Mouse (Mus musculus) erythroid progenitor cell, adult 5-6 weeks (primary cell): ENCODE results near the gene Clip3. TPM values are rescaled to one million over a fixed set of nuclear protein-coding genes. Genes with fewer than 3 reads are reported as not detected.

ENCODE experiments used
- ATAC-seq: replicated peaks from 2 replicates; pipeline ENCODE4 v1.8.0; 2016; ENCODE audit warnings: moderate number of reproducible peaks, mild to moderate bottlenecking, moderate TSS enrichment, inconsistent platforms; ENCODE audit not compliant: poor library complexity, low FRiP score, severe bottlenecking
- total RNA-seq, 2 experiments: library from RNA; stranded (forward) in 1 of 2; stranded (reverse) in 1 of 2; fragments of 150-400 nt in 1 of 2; fragments of 186-747, 209-891 nt in 1 of 2; gene quantifications; 2 replicates each; pipeline versions ENCODE4 v1.2.3 to v1.2.4; 2015 to 2017; ENCODE audit warnings: low replicate concordance in 2 of 2

Gene Clip3
- total RNA-seq, 2 experiments from 2014 or later, result not detected

DNA sequence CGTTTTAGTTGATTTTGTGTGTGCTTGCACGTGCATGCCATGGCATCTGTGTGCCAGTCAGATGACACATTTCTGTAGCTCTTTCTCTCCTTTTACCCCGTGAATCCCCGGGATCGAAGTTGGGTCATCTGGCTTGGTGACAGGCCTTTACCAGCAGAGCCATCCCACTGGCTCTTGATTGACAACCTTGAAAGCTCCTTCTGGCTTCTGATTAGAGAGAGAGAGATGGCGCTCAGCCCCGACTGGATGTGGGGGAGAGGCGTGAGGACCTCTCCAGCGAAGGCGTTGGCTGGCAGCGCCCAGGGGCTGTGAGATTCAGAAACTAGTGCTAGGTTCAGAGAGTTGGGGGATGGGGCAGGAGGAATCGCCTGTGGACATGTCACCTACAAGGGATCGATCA lies 2.3 kb downstream of the Clip3 start:
- no peak for ATAC-seq

DNA sequence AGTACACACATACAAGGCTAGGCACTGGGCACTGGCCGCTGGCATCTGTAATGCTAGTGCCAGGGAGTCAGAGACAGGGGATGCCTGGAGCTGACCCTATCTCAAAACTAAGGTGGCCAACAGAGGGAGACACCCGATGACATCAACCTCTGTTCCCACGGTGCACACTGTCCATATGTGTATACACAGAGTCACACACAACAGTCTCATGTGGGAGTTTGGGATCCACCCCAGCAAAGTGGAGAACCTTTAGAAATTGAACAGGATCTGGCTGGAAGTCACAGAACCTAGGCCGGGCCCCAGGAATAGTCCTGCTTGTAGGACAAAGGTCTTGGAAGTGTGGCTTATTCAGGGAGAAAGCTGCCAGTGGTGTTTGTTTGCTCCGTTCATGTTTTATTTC lies 2.8 kb downstream of the Clip3 start:
- no peak for ATAC-seq

DNA sequence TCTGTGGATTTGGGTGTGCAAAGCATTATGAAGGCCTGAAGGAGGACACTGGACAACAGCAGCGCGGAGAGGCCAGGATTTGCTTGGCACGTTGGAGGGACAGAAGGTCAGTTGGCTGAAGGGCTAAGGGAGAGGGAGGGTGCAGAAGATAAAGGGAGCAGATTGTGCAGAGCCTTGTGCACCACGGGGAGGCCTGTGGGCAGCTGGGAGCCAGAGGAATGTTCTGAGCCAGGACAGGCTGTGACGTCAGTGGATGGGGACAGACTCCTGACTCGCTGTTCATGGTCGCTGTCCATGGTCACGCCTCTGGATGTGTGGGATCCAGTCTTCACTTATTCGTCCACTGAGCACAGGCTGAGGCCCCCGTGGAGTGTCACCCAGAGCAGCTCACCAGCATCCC lies 3.6 kb downstream of the Clip3 start:
- ATAC-seq, result no peak

DNA sequence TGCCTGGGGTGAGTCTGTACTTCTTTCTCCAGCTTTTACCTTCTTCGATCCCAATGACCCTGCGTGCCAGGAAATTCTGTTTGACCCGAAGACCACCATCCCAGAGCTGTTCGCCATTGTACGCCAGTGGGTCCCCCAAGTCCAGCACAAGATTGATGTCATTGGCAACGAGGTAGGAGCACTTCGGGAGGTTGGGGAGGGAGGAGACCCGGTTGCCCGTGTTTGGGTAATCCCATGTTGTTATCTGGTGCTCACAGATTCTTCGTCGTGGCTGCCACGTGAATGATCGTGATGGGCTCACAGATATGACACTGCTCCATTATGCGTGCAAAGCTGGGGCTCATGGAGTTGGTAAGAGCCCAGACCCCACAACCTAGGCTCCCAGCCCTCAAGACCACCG lies 5.3 kb downstream of the Clip3 start:
- ATAC-seq, result no peak

DNA sequence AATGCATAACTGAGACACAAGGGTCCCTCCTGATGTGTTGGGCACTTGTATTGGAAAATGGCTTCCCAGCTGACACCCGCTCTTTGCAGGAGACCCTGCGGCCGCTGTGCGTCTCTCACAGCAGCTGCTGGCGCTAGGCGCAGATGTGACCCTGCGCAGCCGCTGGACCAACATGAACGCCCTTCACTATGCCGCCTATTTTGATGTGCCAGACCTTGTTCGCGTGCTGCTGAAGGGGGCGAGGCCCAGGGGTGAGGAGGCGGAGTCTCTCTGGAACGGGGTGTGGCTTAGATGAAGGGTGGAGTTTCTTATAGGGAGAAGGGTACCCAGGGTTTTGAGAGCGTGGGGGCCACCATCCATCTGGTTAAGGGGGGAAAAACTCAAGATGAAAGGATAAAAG lies 5.7 kb downstream of the Clip3 start:
- no peak for ATAC-seq

DNA sequence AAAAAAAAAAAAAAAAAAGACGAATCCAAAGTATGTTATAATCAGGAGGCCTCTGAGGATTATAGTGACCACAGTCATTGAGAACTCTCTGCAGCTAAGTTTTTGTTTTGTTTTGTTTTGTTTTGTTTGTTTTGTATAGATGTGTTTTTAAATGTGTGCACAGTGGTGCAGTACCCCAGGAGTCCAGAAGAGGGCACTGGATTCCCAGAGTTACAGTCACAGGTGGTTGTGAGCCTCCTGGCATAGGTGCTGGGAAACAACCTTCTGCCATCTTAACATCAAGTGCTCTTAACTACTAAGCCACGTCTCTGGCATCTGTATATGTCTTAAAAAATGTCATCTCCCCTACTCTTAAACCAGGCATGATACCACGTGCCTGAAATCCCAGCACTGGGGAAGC lies 9.4 kb downstream of the Clip3 start:
- ATAC-seq, result peak; percentile 69

DNA sequence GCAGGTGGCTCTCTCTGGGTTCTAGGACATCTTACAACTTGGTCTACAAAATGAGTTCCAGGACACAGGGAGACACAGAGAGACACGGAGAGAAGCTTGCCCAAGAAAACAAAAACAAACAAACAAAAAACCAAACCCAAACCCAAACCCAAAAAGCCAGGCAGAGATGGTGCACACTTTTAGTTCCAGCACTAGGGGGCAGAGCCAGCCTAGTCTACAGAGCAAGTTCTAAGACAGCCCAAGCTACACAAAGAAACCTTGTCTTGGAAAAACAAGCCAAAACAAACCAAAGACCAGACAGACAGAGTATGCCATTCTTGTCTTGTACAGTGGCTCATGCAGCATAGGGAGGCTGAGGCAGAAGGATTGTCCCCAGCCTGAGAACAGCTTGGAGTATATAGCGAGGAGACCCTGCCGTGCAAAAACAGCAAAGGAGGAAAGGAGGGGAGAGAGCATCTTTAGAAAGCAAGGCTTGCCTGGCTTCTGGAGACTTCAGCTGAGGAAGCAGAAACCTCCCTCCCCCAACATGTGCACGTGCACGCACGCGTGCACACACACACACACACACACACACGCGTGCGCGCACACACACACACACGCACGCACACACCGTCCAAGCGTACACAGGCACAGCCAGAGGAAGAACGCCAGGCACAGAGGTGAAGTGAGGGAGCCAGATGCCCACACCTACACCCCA lies 14.7 kb downstream of the Clip3 start:
- ATAC-seq, result no peak

DNA sequence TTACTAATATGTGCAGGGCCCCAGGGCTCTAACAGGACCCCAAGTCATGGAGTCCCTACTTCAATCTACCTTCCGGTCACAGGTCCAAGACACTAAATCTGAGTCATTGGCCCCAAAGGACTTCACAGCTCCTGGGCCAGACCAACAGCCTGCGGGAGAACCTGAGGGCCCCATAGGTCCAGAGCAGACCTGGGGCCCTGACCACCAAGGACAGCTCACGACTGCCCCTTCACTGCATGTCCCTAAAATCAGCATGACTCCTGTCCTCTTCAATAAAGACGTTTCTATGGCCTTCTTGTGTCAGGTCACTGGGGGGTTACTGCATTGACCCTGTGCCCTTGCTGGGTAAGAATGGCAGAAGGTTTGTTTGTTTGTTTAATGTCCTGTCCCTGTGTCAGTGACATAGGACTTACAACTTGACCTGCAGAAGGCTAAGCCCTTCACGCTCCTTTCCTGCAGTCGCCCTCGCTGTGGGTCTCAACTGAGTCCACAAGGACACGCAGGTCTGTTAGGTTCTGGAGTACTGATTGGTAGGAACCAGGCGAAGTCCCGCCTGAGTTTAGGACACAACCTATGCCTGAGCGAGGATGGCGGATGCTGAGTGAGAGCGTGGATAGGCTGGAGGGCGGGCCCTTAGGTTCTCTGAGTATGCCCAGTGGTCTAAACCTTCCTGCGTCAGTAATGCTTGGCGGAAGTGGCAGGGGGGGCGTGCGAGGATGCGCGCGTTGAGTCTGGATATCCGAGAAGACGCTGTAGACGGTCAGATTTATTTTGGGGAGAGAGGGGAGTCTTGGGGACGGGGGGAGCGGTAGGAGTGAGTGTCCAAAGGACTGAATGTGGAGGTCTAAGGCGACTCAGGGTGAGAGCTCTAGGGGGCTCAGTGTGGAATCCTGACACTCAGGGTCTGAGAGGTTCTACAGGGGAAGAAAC lies 16.8 kb downstream of the Clip3 start, which contains the start of gene Alkbh6:
Gene Alkbh6 (plus strand): TSS at position 642 of the 930 bp plus-strand sequence.
- ATAC-seq, result peak; percentile 90

DNA sequence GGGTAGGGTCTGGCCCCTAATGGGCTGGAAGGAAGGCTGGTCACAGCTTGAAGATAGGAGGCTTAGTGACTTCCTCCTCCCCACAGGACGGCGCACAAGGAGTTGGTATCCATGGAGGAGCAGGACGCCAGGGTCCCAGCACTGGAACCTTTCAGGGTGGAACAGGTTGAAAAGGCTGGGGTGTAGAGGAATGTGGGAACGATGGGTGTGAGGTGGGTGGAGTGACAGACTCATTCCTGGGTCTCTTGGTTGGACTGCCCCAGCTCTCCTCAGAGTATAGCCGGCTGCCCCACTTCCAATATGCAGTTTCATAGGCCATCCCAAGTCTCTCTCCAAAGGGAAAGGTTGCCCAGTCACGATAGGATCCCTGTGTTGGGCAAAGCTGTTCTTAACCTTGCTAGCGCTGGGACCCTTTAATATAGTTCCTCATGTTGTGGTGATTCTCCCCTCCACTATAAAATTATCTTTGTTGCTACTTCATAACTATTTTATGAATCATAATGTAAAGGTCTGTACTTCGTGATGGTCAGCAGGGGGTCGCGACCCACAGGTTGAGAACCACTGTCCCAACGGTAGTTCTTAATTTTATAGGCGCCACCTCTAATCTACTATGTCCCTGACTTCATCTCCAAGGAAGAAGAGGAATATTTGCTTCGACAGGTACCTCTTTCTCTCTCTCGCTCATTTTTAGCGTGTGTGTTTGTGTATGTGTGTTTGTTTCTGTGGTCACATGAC lies 18.0 kb downstream of the Clip3 start:
- ATAC-seq, result no peak

DNA sequence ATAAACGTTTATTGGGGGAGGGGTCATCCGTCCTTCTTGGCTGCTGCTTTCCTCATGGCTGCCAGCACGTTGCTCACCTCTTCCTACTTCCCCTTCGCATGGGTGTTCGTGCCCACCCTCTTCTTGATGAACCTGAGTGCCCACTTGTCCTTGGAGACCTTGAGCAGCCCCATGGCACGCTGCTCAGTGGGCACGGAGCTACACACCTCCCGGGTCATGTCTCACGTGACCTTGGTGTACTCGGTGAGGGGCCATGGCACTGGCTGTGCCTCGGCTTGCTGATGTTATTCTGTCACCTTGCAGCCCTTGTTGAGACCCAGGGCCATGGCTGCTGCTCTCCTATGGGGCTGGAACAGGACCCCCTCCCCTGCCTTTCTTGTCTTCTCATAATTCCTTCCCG lies 18.6 kb downstream of the Clip3 start:
- ATAC-seq, result no peak

DNA sequence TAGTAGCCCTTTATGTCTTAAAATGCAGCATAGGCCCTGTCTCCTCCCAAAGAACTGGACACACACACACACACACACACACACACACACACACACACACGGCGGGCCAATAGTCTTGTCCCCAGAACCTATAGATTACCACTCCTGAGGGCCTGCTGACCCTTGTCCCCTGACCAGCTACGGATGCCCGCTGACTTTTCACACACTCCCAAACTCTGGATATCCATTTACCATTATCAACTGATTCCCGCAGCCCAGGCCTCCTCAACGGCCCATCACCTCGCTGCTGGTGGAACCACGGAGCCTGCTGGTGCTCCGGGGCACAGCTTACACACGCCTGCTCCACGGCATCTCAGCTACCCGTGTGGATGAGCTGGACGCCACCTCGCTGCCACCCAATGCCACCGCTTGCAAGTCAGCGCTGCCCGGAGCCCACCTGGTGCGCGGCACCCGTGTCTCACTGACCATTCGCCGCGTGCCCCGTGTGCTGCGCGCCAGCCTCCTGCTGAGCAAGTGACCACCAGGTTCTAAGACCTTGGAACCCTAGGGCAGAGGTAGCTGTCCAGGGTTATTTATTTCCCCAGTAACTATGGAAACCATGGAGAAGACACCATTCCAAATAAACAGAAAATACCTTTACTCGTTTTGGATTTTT lies 22.3 kb downstream of the Clip3 start:
- ATAC-seq, result no peak

DNA sequence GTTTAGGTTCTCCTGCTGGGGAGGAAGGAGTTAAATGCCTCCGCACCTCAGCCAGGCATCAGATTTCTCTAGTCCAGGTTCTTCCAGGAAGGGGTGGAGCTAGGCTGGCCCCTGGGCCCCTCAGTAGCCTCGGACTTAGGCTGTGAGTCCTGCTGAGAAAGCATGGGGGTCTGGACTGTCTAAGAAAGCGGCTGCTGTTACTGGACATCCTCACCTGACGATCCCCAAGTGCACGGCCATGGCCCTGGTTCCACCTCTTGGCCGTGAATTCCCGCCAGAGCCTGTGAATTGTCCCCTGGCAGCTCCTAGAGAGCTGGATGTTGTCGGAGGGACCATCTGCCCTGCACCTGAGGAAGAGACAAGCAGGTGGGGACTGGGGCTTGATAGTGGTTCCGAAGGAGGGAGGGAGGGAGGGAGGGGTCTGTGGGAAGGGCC lies 23.2 kb downstream of the Clip3 start, which contains the start of gene Syne4:
Gene Syne4 (plus strand): TSS at position 87 of the 435 bp plus-strand sequence.
- ATAC-seq, result no peak

DNA sequence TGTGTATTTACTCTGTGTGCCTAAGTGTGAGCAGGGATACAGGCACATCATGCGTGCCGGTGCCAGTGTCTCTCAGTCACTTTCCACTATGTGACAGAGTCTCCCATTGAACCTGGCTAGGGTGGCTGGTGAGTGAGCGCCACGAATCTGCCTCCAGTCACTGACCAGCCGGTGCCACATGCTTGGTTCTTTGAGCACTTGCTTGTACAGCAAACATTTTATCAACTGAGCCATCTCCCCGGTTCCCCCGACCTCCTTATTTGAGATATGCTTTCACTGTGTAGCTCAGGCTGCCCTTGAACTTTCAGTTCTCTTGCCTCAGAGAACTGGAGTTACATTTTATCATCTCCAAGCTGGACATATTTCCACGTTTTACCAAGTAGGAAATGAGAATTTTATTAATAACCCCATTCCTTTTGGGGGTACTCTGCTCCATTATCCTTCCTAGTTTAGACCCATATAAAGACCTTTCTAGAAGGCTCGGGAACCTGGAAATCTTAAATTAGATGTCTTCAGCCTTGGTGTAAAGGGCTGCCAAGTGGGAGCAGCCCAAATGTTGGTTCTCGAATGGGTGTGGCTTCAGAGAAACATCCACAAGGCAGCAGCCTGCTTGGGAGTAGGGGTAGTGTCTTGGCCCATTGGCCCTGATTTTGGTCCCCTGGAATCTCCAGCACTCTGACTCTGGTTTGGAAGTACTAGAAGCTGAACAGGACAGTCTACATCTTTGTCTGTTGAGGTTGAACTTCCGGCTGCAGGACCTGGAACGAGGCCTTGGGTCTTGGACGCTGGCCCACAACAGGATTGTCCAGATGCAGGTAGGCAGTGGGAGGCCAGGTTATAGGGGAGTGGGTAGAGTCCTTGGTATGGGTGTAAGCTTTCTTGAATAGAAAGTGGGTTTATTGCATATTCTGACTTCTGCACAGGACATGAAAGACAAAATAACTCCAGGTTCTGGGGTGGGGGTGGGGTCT lies 24.3 kb downstream of the Clip3 start:
- no peak for ATAC-seq

DNA sequence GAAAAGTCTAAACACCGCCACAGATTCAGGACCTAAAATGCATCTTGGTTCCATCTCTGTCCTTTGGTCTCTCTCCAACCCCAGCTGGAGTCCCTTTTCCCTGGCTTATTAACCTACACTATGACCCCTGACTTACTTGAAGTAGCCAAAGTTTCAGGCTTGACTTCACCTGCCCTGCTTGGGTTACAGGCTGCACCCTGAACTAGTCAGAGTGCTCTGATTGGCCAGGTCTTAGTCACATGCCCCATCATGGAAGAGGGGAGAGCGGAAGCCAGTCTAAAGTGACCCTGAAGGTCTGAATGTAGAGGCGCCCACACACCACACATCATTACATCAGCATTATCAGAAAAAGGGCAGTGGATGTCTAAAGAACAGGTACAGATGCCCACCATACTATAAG lies 26.6 kb downstream of the Clip3 start:
- ATAC-seq, result no peak

DNA sequence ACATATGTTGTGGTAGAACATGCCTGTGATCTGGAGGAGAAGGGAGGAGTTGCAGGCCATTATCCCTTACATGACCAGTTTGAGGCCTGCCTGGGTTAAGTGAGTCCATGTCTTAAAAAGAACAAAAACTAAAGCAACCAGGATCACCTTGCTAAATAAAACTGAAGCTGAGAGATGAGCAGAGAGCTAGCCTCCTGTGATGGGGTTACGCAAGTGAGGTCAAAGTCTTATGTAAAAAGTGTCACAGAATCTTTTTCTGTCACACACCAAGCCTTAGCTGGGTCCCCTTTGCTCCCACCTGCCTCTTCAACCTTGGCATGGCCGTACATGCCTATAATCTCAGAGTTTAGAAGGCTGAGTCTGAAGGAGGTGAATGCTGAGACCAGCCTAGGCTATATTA lies 29.4 kb downstream of the Clip3 start:
- ATAC-seq, result no peak

DNA sequence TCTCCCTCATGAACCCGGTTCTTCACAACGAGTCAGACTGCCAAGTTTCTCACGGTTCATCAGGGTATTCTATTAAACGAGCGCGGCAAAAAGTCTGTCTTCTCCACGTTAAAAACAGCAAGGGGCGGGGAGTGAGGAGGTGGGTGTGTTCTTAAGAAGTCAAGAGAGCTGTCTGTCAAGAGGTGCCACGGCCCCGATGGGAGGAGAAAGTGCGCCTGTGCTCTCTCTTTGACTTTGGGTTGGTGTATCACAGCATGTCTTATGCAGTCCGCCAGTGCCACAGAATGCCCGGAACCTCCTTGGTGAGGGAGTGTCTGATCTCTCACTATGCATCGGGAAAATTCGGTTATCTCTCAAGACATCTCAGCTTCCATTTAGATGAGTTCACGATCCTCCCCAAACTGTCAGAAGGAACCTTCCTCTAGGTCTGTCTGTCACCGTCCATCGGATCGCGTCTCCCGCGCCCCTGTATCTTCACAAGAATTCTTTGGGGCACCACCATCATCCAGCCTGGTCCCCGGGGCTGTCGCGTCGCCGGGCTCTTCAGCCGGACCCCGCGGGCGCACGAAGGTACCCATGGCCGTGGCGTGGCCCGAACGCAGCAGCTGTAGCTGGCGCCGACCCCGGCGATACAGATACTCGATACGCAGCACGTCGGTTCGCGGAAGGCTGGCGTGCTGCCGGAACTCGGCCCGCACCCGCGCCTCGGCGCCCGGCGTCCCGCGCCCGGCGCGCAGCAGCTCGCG lies 30.2 kb downstream of the Clip3 start, which contains the start of gene E130208F15Rik:
Gene E130208F15Rik (plus strand): TSS at position 202 of the 746 bp plus-strand sequence.
- ATAC-seq, result peak; percentile 48; the same call in 1 of the 2 replicates

DNA sequence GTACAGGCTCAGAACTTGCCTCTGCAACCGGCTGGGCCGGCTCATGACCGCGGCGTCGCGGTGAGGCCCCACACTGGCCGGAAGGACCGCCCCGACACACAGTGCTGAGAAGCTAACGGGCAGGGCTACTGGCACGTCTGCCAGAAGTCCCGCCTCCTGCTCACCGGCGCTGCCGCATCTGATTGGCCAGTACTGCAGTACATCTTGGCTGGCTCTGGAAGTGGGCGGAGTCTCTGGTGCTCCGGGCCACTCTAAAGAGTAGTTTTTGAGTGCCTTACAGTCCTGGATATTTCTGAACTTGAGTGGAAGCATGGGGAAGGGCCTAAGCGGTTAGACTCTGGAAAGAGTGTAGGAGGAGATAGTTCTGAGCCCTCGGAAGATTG lies 30.7 kb downstream of the Clip3 start:
- ATAC-seq, result peak; percentile 98

DNA sequence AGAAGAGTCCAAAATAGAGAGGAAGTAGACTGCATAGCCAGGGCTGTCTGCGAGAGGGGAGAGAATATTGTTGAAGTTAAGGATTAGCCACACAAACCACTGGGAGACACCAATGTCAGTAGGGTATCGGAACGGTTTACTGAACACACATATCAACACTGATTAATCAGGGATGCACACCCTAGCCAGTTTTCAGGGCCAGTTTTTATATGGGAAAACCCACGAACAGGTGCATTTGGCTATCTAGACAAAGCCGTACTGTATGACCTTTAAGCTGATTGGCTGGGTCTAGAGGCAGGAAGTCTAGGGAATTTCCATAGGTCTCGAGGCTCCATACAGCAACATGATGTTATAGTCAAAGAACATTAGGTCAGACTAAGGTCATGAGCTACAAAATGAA lies 31.3 kb downstream of the Clip3 start:
- no peak for ATAC-seq
